Mouse (Mus musculus) G1E (cell line): ENCODE measurements around the gene Leo1.
"Not testable (repeated sequence)": the region's sequence is repeated elsewhere in the genome, so short reads cannot be mapped to it uniquely, and the experiment has no call there.

Source experiments
- CTCF ChIP-seq: IDR thresholded peaks from 2 replicates; pipeline ENCODE4 v1.5.1; 2012; ENCODE audit warnings: low read depth, low read length, inconsistent platforms, mixed read lengths
- GATA1 ChIP-seq: IDR thresholded peaks from 2 replicates; pipeline ENCODE4 v1.6.1; 2012; ENCODE audit warnings: borderline replicate concordance, low read length, inconsistent platforms, mixed read lengths
- GATA2 ChIP-seq: IDR thresholded peaks from 2 replicates; pipeline ENCODE4 v1.6.1; 2012; ENCODE audit warnings: low read depth, low read length, inconsistent platforms, borderline replicate concordance
- POLR2AphosphoS5 ChIP-seq: IDR thresholded peaks from 2 replicates; pipeline ENCODE4 v1.6.1; 2012; ENCODE audit warnings: low read depth, low read length, inconsistent platforms; ENCODE audit not compliant: insufficient replicate concordance
- TAL1 ChIP-seq: conservative IDR thresholded peaks from 2 replicates; pipeline ENCODE4 v1.6.1; 2012; ENCODE audit warnings: low read depth, low read length, inconsistent platforms, mixed read lengths

GRCm38 (mm10) chr9:75488255-75488654 is 46.9 kb downstream of the Leo1 start:
- not testable (repeated sequence) for TF ChIP-seq CTCF, GATA1, GATA2, TAL1, POLR2AphosphoS5
